Mouse (Mus musculus) Patski (cell line): ENCODE results near the gene Pibf1. TPM values are rescaled to one million over a fixed set of nuclear protein-coding genes. Genes with fewer than 3 reads are reported as not detected.
A peak's percentile ranks its signal among the peaks of the same experiment; 100 is the strongest.

Experiments used
- ATAC-seq: fragments of 100-300 bp; one replicate; pipeline ENCODE4 v1.8.0; 2021
- CTCF ChIA-PET: fragments of 350-600 bp; sonication (Branson Sonifier 250); formaldehyde crosslinking; loops from one replicate; lab custom pipeline; 2022; ENCODE audit warnings: inconsistent platforms; lab: Charles Lee
- POLR2A ChIA-PET: fragments of 350-600 bp; sonication (Branson Sonifier 250); formaldehyde crosslinking; loops from one replicate; lab custom pipeline; 2022; ENCODE audit warnings: antibody characterized with exemption, inconsistent platforms; lab: Charles Lee
- DNase-seq: peaks from one replicate; pipeline ENCODE4 v3.0.0-alpha.2; 2011; ENCODE audit warnings: low read depth, low spot score
- H3K27me3 ChIP-seq: fragments of 371-371 bp; one replicate; pipeline ENCODE4 v1.5.1; 2021
- CTCF ChIP-seq: fragments of 100-300 bp; IDR thresholded peaks from one replicate; pipeline ENCODE4 v1.5.1; 2021
- in situ Hi-C: fragments of 300-500 bp; cut with MboI; formaldehyde crosslinking; loops from 3 replicates; pipeline ENCODE4 v1.11.1; 2018; ENCODE audit warnings: low pct_unique_long_range_greater_than_20kb, mixed read lengths
- polyA plus RNA-seq: library from polyadenylated mRNA; unstranded; gene quantifications from one replicate; pipeline ENCODE4 v1.2.3, GENCODE M21; 2021

The Pibf1 gene
- 12.2 TPM for polyA plus RNA-seq

DNA sequence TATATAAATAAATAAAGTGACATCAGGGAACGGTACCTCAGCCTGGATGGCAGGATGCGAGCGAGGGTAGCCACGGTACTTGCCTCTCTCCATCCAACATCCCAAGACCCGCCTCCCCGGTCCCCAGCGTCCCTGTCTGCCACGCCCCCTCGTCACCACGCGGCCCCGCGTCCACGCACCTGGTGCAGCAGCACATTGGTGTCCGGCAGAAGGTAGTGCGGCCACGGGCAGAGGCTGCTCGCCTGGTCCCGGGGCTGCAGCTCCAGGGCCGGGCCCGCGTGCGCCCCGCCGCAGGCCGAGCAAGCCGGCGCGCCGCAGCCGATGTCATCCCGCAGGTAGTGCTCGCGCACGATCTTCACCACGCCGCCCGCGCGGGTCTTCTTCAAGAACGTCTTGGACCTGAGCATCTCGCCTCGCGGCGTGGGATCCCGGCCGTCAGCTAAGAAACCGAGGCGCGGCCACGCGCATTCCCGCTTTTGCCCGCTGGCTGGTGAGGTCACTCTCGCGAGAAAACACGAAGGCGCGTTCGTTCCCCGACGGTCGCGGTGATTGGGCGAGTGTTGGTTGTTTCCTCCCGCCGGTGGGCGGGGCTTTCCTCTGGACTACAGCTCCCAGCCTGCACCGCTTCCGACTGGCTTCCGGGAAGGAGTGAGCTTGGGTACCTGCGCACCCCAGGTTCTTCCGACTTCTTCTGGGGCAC lies at the start of gene Pibf1, which contains the start of gene Dis3:
Gene Pibf1 (plus strand): TSS at position 158 of the 700 bp plus-strand sequence.
Gene Dis3 (minus strand): TSS at position 504 of the 700 bp plus-strand sequence.
- in situ Hi-C loops: no loop called here
- peak; percentile 85 for DNase-seq
- CTCF ChIA-PET: interaction anchor here (1.3 kb wide), 1 partner anchor 43 kb away, joined by 3 read pairs; no protein-coding TSS in a partner anchor
- no peak for TF ChIP-seq CTCF
- peak; percentile 100 for ATAC-seq
- POLR2A ChIA-PET: interaction anchor here (0.8 kb wide), 1 partner anchor 811 kb away, joined by 4 read pairs; no protein-coding TSS in a partner anchor
- H3K27me3 ChIP-seq: no peaks in the 10 kb centered on the region

- ATAC-seq: no peak
- no peaks in the 10 kb centered on the region for H3K27me3 ChIP-seq
- CTCF ChIA-PET: no interaction called here
- no peak for DNase-seq
- no peak for TF ChIP-seq CTCF
- in situ Hi-C loops: no loop called here
- POLR2A ChIA-PET: no interaction called here
These were observed 40.2 kb upstream of the Pibf1 start for GRCm38 (mm10) chr14:99058959-99059586.

- no peak for DNase-seq
- POLR2A ChIA-PET: no interaction called here
- in situ Hi-C loops: no loop called here
These were observed 38.6 kb upstream of the Pibf1 start for GRCm38 (mm10) chr14:99060616-99061015.

GRCm38 (mm10) chr14:99063091-99063490 lies 36.1 kb upstream of the Pibf1 start:
- CTCF ChIA-PET: no interaction called here
- no peak for TF ChIP-seq CTCF
- in situ Hi-C loops: no loop called here
- no peaks in the 10 kb centered on the region for H3K27me3 ChIP-seq
- ATAC-seq (peak; percentile 31), DNase-seq (no peak)
- POLR2A ChIA-PET: no interaction called here

More at GRCm38 (mm10) chr14:99060616-99061015, 38.6 kb upstream of the Pibf1 start:
- no peaks in the 10 kb centered on the region for H3K27me3 ChIP-seq
- no peak for ATAC-seq
- CTCF ChIA-PET: interaction anchor here (1.1 kb wide), 1 partner anchor 11 kb away, joined by 3 read pairs; no protein-coding TSS in a partner anchor
- TF ChIP-seq CTCF: no peak

GRCm38 (mm10) chr14:99071146-99071545 lies 28.1 kb upstream of the Pibf1 start:
- no peaks in the 10 kb centered on the region for H3K27me3 ChIP-seq
- ChIA-PET CTCF (no interaction called here), POLR2A (interaction anchor here (0.6 kb wide), 1 partner anchor 13 kb away, joined by 12 read pairs; no protein-coding TSS in a partner anchor)
- TF ChIP-seq CTCF: no peak
- DNase-seq (peak; percentile 33), ATAC-seq (peak; percentile 99)
- in situ Hi-C loops: no loop called here

DNA sequence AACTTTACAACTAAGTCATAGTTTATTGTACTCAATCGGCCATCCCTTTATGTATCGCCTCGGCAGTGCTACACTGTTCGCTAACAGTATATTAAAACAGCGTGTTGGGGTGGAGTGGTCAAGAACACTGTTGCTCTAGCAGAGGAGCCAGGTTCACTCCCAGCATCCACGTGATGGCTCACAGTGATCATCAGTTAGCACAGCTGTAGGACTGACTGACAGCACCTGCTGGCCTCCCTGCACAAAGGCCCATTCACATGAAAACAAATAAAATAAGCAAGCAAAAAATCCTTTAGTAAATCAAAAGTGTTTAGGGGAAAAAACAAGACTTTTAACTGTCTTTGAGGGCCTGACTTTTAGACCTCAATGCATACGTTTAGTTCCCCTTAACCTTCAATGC lies 10.3 kb upstream of the Pibf1 start:
- POLR2A ChIA-PET: no interaction called here
- no peak for ATAC-seq
- in situ Hi-C loops: no loop called here
- no peaks in the 10 kb centered on the region for H3K27me3 ChIP-seq
- no peak for DNase-seq
- CTCF ChIA-PET: interaction anchor here (1.4 kb wide), 1 partner anchor 10 kb away, joined by 3 read pairs; no protein-coding TSS in a partner anchor
- no peak for TF ChIP-seq CTCF

DNA sequence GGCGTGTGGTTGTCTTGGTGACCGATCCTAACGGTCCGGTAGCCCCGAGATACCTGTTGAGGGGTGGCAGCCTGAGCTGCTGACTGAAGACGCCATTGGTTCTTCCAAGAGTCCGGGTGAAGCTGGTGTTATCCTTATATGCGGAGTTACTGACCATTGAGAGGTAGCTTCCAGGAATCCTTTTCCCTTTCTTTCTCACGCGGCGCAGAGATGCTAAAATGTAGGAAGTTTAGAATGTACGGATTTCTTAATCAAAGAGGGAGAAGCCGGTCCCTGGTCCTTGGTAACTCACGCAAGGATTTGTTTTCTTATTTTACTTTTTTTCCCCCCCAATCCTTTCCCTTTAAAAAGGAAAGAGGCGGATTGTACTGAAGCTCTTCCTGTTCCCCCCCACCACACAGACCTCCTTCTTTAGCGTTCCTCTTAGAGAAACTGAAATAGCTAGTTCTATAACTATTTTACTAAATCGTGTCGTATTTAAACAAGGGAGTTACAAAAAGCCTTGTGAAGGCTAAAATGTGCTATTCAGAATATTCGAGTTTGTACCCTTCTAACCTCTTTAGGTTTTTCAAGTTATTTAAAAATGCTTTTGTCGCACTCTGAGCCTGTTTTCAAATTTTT lies 853 bp downstream of the Pibf1 start:
- ATAC-seq (no peak), DNase-seq (no peak)
- TF ChIP-seq CTCF: no peak
- in situ Hi-C loops: no loop called here
- ChIA-PET CTCF (no interaction called here), POLR2A (interaction anchor here (0.8 kb wide), 1 partner anchor 811 kb away, joined by 4 read pairs; no protein-coding TSS in a partner anchor)
- no peaks in the 10 kb centered on the region for H3K27me3 ChIP-seq

GRCm38 (mm10) chr14:99103050-99103449 lies 3.8 kb downstream of the Pibf1 start:
- ATAC-seq: no peak
- ChIA-PET CTCF (no interaction called here), POLR2A (no interaction called here)
- in situ Hi-C loops: no loop called here
- TF ChIP-seq CTCF: no peak
- DNase-seq: no peak
- no peaks in the 10 kb centered on the region for H3K27me3 ChIP-seq

DNA sequence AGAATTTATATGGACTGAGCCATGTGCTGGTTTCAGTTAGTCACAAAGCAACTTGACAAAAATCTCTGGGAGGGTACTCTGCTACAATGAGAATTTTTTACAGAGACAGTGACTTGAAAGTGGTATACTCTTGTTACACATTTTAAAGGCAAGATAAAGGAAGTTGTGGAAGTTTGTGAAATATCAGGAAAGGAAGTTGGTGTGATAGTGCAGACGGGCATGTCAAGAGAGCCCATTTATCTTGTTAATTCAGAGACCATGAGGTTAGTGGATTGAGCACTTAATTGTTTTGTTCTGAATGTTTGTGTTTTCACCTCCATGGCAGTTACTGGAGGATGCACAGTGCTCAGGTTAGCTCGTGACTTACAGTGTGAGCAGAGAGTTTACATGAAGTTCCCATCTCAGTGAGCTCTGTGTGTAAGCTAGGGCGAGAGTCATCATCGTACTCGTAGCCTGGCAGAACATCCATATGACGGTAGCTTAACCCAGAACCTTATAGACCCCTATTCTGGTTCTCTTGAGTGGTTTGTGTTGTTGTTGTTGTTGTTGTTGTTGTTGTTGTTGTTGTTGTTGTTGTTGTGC lies 5.4 kb downstream of the Pibf1 start:
- in situ Hi-C loops: no loop called here
- DNase-seq (no peak), ATAC-seq (no peak)
- ChIA-PET POLR2A (no interaction called here), CTCF (interaction anchor here (1.0 kb wide), 1 partner anchor 34 kb away, joined by 3 read pairs; no protein-coding TSS in a partner anchor)
- no peak for TF ChIP-seq CTCF
- H3K27me3 ChIP-seq: no peaks in the 10 kb centered on the region

DNA sequence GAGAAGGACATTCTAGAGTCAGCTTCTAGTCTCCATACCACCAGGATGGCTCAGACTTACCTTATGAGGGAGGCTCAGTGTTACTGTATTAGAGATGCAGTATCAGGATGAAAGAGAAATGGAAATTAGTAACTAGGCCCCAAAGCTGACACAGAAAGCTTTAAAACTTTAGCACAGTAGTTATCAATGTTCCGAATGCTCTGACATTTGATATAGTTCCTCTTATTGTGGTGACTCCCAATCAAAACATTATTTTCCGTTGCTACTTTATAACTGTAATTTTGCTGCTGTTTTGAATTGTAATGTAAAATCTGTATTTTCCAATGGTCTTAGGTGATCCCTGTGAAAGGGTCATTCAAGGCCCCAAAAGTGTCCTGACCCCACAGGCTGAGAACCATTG lies 7.4 kb downstream of the Pibf1 start:
- H3K27me3 ChIP-seq: no peaks in the 10 kb centered on the region
- ATAC-seq (no peak), DNase-seq (no peak)
- no peak for TF ChIP-seq CTCF
- in situ Hi-C loops: no loop called here
- CTCF ChIA-PET: interaction anchor here (1.3 kb wide), 2 partner anchors 14 to 19 kb away, joined by 3 read pairs; no protein-coding TSS in a partner anchor
- POLR2A ChIA-PET: no interaction called here
